Mouse (Mus musculus): Measurements from ENCODE around the gene Samt4.
"Not testable (repeated sequence)": the region's sequence is repeated elsewhere in the genome, so short reads cannot be mapped to it uniquely, and the experiment has no call there.

Gene Samt4

DNA sequence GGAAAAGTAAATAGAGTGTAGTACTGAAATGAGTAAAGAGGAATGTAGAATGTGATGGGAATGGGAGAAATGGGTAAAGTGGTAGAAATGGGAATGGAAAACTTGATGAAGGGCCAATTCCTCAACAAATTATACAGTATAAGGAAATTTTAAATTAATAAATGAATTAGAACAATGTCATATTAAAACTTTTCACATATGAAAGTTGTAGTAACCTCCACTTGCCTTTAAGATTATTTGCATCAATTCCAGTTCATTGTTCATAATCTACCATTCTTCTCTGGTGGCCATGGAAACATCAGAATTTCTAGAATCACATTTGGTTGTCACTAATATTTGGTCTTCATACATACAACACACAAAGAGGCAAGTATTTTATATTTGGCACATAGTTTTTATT is at the start of gene Samt4:
Gene Samt4, plus strand, starts transcription at position 301 of the 400 bp plus-strand sequence.
- DNase-seq: no peak

DNA sequence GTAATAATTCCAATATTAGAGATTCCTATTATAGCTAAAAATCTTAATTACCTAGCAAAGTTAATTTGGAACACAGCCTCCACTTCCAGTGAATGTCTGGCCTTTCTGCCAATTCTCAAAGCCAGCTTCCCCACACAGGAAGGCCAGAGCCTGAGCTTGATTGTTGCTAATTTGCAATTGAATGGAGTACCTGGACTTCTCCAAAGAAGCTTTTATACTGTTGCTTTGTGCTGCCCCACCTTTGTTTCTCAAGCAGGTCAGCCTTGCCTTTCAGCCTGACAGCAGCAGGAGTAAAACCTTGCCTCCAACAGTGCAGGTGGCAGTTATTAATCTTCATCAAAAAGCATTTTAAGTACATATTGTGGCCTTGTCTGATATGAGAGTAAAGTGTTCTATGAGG is 38.1 kb upstream of the Samt4 start:
- not testable (repeated sequence) for DNase-seq

DNA sequence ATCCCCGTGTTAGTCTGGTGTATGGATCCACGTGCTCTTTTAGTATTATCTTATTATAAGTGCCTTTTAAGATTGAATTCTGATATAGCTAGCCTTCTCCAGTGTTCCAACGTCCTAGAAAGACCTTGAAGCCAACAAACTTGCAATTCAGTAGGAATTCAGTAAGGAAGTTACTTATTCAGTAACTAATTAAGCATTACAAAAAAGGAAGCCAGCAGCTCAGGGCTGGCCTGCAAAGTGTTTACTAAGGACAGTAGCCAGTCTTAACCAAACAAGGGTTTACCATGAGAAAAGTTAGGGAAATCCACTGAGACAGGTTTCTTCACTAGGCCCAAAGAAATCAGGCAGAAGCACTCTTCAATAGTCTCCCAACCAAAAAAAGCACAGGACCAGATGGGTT is 13.4 kb upstream of the Samt4 start:
- not testable (repeated sequence) for DNase-seq

Measured in thymus, postnatal 36 days (tissue).